Mouse (Mus musculus): ENCODE results near the gene Slc45a2.

Slc45a2 gene

DNA sequence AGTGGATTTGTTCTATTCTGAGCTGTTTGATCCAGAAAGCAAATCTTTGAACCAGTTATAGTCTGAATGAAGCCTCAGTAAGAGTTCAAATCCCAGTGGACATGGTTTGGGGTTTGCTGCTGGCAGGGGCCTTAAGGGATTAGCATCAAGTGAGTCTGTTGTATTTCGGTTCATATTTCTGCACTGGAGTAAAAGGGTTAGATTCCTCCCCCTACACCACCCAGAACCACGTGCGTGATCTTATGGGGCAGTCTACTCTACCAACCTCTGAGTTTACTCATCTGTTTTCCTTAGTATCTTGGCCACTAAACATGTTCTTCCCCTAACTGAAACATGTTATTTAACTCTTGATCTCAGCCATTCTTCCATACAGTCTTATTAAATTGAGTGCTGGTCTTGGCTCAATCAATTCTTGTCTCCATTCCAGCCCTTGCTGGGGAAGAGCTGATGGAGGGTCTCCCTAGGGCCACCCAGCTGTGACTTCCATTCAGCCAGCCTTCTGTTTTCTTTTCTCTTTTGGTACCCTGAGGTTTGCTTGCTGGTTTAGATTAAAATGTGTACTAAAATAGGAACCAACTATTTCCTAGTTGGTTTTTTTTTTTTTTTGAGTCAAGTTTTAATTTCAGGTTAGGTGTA, 75.3 kb downstream of the Slc45a2 start:
- no peak for DNase-seq

Data from thymus, postnatal 4 days (tissue).